Mouse (Mus musculus) limb, embryonic 12.5 days (tissue): Measurements from ENCODE around the gene Mob4. TPM values are rescaled to one million over a fixed set of nuclear protein-coding genes. Genes with fewer than 3 reads are reported as not detected.

Experiments used
- ATAC-seq: fragments of 200-750 bp; cut with Nextera tagmentation; 2 replicates; pipeline ENCODE4 v1.8.0; 2017; ENCODE audit warnings: low read depth, moderate TSS enrichment; ENCODE audit not compliant: insufficient number of reproducible peaks, insufficient read depth, low FRiP score, low TSS enrichment
- H3K27ac ChIP-seq: fragments of 300-500 bp; sonication (generic); 2 replicates; pipeline ENCODE4 v1.5.1; 2016; ENCODE audit warnings: mild to moderate bottlenecking, moderate library complexity
- H3K27me3 ChIP-seq: fragments of 300-500 bp; sonication (generic); 2 replicates; pipeline ENCODE4 v1.6.1; 2016; ENCODE audit warnings: mild to moderate bottlenecking, moderate library complexity
- H3K36me3 ChIP-seq: fragments of 300-500 bp; sonication (generic); 2 replicates; pipeline ENCODE4 v1.6.1; 2016; ENCODE audit warnings: mild to moderate bottlenecking, moderate library complexity
- H3K4me1 ChIP-seq: fragments of 300-500 bp; sonication (generic); replicated peaks from 2 replicates; pipeline ENCODE4 v1.6.1; 2016
- H3K4me2 ChIP-seq: fragments of 300-500 bp; sonication (generic); 2 replicates; pipeline ENCODE4 v1.6.1; 2016; ENCODE audit warnings: mild to moderate bottlenecking, moderate library complexity
- H3K4me3 ChIP-seq: fragments of 300-500 bp; sonication (generic); replicated peaks from 2 replicates; pipeline ENCODE4 v1.5.1; 2016; ENCODE audit warnings: mild to moderate bottlenecking
- H3K9ac ChIP-seq: fragments of 300-500 bp; sonication (generic); replicated peaks from 2 replicates; pipeline ENCODE4 v1.6.1; 2016; ENCODE audit warnings: mild to moderate bottlenecking, moderate library complexity
- H3K9me3 ChIP-seq: fragments of 300-500 bp; sonication (generic); 2 replicates; pipeline ENCODE4 v1.6.1; 2016; ENCODE audit warnings: mild to moderate bottlenecking, moderate library complexity
- WGBS: fragments of 180-500 bp; shearing (Covaris S2); methylation state at CpG from one replicate; pipeline ENCODE4 v1.1.7; 2016; 5-methylcytosine and 5-hydroxymethylcytosine counted together
- polyA plus RNA-seq: library from polyadenylated mRNA; unstranded; fragments of >200 nt; fragmentation: Nextera tagmentation; extraction: Ambion mirVana; gene quantifications from 2 replicates; pipeline ENCODE4 v1.2.1, GENCODE M21; 2016

Mob4 gene
- 151 and 159 TPM in 2 replicates for polyA plus RNA-seq

DNA sequence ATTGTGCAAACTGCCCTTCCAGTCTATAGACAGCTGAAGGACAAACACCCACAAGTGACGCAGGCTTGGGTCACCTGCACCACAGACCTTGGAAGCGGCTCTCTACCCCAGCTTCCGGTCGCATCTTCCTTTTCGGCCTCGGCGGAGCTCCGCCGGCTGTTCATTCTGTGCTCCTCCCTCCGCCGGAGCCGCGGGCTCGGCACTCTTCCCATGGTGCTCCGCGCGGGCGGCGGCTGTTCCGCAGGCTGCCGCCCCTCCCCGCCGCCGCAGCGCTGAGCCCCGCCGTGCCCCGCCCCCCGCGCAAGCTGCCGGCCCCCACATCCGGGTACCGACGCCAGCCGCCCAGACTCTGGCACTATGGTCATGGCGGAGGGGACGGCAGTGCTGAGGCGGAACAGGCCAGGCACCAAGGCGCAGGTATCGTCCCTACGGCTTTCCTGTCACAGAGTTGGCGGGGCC is at the start of gene Mob4:
Mob4 (plus strand) TSS at position 289 of the 459 bp plus-strand sequence.
- under 1% methylated on average over 42 of the region's 42 CpGs for WGBS
- peaks cover 11% of the 10 kb centered on the region for H3K36me3 ChIP-seq
- peaks cover 10% of the 10 kb centered on the region for H3K4me1 ChIP-seq

DNA sequence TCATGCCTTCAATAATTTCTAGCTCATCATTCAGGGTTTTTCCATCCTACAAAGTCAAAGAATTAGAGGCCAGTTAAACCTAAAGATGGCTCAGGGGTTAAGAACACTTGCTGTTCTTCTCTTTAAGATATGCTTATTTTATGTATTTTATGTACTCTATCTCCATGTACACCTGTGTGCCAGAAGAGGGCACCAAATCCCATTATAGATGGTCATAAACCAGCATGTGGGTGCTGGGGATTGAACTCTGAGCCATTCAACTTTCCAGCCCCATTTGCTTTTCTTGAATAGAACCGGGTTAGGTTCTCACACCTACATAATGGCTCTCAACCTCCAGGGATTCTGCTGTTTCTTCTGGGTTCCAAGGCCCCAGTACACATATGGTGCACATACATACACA is 48.9 kb upstream of the Mob4 start:
- no peak overlapping the region for H3K4me2 ChIP-seq
- H3K9ac ChIP-seq, result no peak overlapping the region
- no peak overlapping the region for H3K27ac ChIP-seq
- WGBS, result 59% methylated on average over 1 of the region's 1 CpGs
- no peaks in the 10 kb centered on the region for H3K27me3 ChIP-seq
- ATAC-seq, result no peak
- H3K9me3 ChIP-seq, result no peaks in the 10 kb centered on the region
- H3K4me1 ChIP-seq, result peaks cover 19% of the 10 kb centered on the region
- H3K36me3 ChIP-seq, result peaks cover 84% of the 10 kb centered on the region
- no peak overlapping the region for H3K4me3 ChIP-seq

More for the DNA sequence above, at the start of gene Mob4:
- H3K4me3 ChIP-seq, result peak within 1 kb of the TSS; percentile 98
- H3K4me2 ChIP-seq, result peak within 1 kb of the TSS; percentile 72
- peak within 1 kb of the TSS; percentile 98 for H3K27ac ChIP-seq
- 0 out of 2 replicates have a peak, but pooled peaks cover 3% of the 10 kb centered on the region for H3K27me3 ChIP-seq
- peak within 1 kb of the TSS; percentile 99 for H3K9ac ChIP-seq
- no peaks in the 10 kb centered on the region for H3K9me3 ChIP-seq
- ATAC-seq, result peak; percentile 98

DNA sequence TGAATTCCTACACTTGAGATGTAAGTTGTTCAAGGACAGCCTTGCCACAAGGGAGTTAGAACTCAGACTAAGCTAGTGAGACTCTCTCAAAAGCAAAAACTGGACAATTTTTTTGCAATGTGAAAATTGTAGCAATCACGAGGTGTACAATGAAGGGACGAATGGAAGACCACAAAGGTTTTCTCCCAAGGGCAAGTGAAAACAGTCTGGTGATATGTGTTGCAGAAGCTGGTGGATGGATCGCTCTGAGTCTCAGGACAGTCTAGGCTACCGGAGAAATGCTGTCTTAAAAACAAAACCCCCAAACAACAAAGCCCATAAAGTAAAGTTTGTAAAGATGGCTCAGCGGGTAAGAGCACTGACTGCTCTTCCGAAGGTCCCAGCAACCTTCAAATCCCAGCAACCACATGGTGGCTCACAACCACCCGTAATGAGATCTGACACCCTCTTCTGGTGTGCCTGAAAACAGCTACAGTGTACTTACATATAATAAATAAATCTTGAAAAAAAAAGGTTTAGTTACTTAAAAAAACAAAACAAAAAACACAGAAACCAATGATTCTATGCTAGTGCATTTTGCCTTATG is 45.2 kb upstream of the Mob4 start:
- peak overlapping the region; percentile 92 for H3K4me3 ChIP-seq
- no peak overlapping the region for H3K27ac ChIP-seq
- peaks cover 29% of the 10 kb centered on the region for H3K4me1 ChIP-seq
- peak overlapping the region; percentile 94; the same call in 1 of the 2 replicates for H3K9ac ChIP-seq
- H3K9me3 ChIP-seq, result no peaks in the 10 kb centered on the region
- H3K36me3 ChIP-seq, result peaks cover 56% of the 10 kb centered on the region
- H3K4me2 ChIP-seq, result peak overlapping the region; percentile 90
- WGBS, result 49% methylated on average over 7 of the region's 7 CpGs
- no peak for ATAC-seq
- H3K27me3 ChIP-seq, result no peaks in the 10 kb centered on the region

DNA sequence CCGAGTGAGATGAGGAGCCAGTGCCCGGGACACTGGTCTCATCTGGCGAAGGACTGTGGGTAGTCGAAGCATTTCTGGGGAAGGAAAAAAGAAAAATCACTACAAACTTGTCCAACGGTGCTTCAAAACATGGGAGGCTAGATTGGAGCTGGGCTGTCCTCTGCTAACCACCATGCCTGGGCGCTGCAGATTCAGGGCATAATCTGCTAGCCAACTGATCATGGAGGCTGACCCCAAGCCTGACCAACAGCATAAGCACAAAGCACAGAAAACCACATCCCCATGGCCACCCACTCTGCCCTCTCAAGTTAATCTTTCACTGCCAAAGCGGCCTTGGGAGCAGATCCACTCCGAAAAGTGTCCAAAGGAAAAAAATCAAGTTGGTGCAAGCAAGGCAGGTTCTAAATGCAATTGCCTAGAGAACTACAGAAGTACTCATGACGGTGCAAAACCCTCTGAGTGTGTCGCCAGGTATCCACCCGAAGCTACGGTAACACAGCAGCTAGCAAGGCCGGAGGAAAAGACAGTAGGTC is 44.1 kb upstream of the Mob4 start:
- under 1% methylated on average over 13 of the region's 13 CpGs for WGBS
- H3K27ac ChIP-seq, result peak overlapping the region; percentile 95
- H3K9me3 ChIP-seq, result no peaks in the 10 kb centered on the region
- peak overlapping the region; percentile 90 for H3K4me2 ChIP-seq
- peak overlapping the region; percentile 94 for H3K9ac ChIP-seq
- no peaks in the 10 kb centered on the region for H3K27me3 ChIP-seq
- H3K4me3 ChIP-seq, result peak overlapping the region; percentile 92
- H3K36me3 ChIP-seq, result peaks cover 54% of the 10 kb centered on the region
- ATAC-seq, result no peak
- peaks cover 29% of the 10 kb centered on the region for H3K4me1 ChIP-seq

DNA sequence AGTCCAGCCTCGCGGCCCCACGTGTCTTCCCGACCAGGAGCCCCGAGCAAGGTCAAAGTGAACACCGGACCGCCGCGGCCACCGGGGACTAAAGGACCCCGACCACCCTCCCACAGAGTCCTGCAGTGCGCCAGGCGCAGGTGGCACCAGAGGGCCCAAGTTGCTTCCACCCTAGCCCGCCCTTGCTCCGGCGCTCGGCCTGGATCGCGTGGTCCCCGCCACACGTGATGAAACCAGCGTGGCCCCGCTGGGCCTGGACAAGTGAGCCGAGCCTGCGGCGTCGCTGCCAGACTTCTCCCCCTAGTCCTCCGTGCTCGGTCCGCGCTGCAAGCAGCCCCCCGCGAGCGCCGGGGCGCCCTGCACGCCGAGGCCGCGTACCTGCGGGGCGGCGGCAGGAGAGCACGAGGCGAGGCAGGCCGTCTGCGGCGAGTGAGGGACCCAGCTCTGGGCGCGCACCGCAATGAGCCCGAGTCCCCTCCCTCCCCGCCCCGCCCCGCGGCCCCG is 43.6 kb upstream of the Mob4 start:
- peaks cover 54% of the 10 kb centered on the region for H3K36me3 ChIP-seq
- peak; percentile 58 for ATAC-seq
- peaks cover 29% of the 10 kb centered on the region for H3K4me1 ChIP-seq
- H3K4me2 ChIP-seq, result peak overlapping the region; percentile 90
- peak overlapping the region; percentile 95 for H3K27ac ChIP-seq
- under 1% methylated on average over 52 of the region's 57 CpGs for WGBS
- H3K9me3 ChIP-seq, result no peaks in the 10 kb centered on the region
- peak overlapping the region; percentile 94 for H3K9ac ChIP-seq
- H3K27me3 ChIP-seq, result no peaks in the 10 kb centered on the region
- H3K4me3 ChIP-seq, result peak overlapping the region; percentile 92

DNA sequence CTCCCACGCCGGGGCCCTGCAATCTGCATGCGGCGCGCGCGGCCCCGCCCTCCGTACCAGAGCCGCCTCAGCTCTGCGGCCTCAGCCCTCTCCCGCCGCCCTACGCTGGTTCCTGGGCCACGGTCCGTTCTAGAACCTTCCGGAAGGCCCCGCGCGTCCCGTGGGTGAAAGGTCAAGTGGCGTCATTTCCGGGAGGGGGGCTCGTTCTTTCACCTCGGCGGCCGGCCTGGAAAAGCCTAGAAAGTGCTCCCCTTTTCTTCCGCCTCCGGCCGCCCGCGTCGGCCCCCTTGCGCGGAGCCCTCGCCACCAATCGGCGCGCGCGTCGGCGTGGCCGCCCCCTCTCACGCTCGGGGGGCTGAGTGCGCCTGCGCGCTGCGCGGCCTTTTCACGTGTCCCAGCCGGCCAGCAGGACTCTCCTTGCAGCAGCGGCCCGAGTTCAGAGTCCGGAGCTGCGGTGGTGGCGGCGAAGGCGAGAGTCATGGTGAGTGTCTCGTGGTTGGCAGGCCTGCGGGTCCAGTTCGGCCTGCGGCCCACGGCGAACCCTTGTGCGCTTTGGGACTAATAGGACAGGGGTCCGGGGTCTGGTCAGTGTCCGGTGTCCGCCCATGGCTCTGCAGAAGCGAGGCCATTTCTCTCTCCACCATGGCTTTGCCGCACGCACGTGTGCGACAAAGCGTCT is 43.0 kb upstream of the Mob4 start, which contains the start of the genes Hspe1 and Hspd1:
Hspe1 (plus strand) TSS at position 201 of the 679 bp plus-strand sequence.
Hspd1 (minus strand) TSS at position 312 of the 679 bp plus-strand sequence.
- ATAC-seq, result peak; percentile 94
- WGBS, result under 1% methylated on average over 67 of the region's 76 CpGs
- H3K27ac ChIP-seq, result peak within 1 kb of the TSS; percentile 95
- H3K9me3 ChIP-seq, result no peaks in the 10 kb centered on the region
- H3K36me3 ChIP-seq, result peaks cover 50% of the 10 kb centered on the region
- H3K4me2 ChIP-seq, result peak within 1 kb of the TSS; percentile 90
- peak within 1 kb of the TSS; percentile 94 for H3K9ac ChIP-seq
- H3K27me3 ChIP-seq, result no peaks in the 10 kb centered on the region
- H3K4me3 ChIP-seq, result peak within 1 kb of the TSS; percentile 92
- peaks cover 29% of the 10 kb centered on the region for H3K4me1 ChIP-seq

DNA sequence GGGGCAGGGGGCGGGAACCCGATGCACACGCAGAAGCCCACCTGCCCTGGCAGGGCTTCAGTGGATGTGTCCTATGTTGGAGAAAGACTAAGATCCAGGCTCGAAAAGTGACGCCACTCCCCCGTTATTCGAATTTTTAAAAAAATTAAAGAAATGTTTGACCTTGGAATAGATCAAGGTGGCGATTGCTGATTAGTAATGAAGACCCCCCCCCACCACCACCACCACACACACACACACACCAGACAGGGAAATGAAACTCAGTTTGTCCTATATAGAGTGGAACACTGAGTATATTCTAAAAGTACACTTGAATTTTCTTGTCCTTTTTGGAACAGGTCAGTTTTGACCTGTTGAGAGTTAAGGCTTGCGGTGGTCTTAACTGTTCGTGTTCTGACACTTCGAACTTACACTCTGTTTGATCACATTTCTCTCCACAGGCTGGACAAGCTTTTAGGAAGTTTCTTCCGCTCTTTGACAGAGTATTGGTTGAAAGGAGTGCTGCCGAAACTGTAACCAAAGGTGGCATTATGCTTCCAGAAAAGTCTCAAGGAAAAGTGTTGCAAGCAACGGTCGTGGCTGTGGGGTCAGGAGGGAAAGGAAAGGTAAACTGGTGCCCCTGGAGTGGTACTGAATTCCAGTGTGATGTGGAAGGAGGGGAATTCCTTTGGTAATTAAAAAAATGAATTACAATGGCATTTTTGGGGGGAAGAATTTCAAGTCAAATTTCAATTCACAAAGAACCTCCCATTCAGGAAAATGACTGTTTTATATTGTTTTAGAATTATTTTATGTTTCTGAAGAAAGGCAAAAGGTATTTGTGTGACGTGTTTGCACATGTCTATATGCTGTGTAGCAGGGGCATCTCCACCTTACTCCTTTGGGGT is 42.2 kb upstream of the Mob4 start:
- H3K4me2 ChIP-seq, result peak overlapping the region; percentile 75
- H3K36me3 ChIP-seq, result peaks cover 45% of the 10 kb centered on the region
- no peaks in the 10 kb centered on the region for H3K9me3 ChIP-seq
- H3K27ac ChIP-seq, result peak overlapping the region; percentile 95
- ATAC-seq, result no peak
- peaks cover 29% of the 10 kb centered on the region for H3K4me1 ChIP-seq
- peak overlapping the region; percentile 76 for H3K9ac ChIP-seq
- 7% methylated on average over 16 of the region's 16 CpGs for WGBS
- no peaks in the 10 kb centered on the region for H3K27me3 ChIP-seq
- H3K4me3 ChIP-seq, result peak overlapping the region; percentile 92

DNA sequence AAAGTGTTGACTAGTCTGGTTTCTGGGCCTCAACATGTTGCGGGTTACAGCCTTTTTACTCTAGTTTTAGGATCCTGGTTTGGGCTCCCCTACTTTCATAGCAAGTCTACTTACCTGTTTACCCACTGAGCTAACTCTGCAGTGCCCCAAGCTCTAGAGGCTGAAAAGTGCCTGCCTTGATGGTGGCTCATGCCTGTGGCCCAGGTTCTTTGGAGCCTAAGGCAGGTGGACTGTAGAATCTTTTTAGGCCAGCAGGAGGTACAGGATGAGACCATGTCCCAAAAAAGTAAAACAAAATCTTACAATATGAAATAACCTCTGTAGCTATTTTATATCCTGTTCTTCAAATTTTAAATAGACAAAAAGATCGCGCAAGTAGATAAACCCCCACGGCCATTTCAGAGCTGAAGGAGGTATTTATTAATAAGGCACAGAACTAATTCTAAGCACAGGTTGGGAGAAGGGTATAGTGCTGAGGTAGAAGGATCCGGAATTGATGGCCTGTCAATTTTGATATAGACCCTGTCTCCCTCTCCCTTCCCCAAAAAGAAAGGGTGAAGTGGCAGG is 41.5 kb upstream of the Mob4 start:
- no peak overlapping the region for H3K27ac ChIP-seq
- H3K4me3 ChIP-seq, result peak overlapping the region; percentile 92
- ATAC-seq, result no peak
- H3K4me1 ChIP-seq, result peaks cover 29% of the 10 kb centered on the region
- H3K27me3 ChIP-seq, result no peaks in the 10 kb centered on the region
- peaks cover 38% of the 10 kb centered on the region for H3K36me3 ChIP-seq
- H3K9ac ChIP-seq, result peak overlapping the region; percentile 76; the same call in 1 of the 2 replicates
- 86% methylated on average over 5 of the region's 5 CpGs for WGBS
- no peaks in the 10 kb centered on the region for H3K9me3 ChIP-seq
- H3K4me2 ChIP-seq, result peak overlapping the region; percentile 75

DNA sequence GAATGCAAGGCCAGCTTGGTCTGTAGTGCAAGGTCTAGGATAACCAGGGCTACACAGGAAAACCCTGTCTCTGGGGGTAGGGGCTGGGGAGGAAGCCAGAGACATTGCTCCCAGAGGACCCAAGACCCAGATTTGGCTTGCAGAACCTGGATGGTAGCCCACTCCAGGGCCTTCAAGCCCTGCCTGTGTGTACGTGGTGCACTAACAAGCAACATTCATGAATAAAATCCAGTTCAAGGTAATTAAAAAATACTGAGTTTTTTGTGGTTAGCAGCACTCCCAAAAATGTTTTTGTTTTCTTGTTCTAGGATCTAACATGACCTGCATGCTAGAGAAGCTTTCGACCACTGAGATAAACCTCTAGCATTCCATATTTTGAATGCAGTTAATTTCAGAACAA is 39.0 kb upstream of the Mob4 start:
- ATAC-seq, result no peak
- H3K9me3 ChIP-seq, result no peaks in the 10 kb centered on the region

DNA sequence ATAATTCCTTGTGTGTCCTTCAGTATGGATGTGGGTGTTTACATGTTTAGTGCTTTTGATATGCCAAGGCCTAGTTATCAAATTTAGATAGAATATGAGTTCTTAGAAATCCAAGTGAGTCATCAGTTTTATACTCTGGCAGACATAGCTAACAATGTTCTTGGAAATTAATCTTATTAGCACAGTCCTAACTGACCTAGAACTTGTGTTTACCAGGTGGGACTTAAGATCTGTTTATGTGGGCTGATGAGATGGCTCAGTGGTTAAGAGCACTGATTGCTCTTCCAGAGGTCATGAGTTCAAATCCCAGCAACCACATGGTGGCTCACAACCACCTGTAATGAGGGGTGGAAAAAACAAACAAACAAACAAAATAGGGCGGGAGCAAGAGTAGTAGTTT is 38.6 kb upstream of the Mob4 start:
- H3K36me3 ChIP-seq, result peaks cover 24% of the 10 kb centered on the region
- peaks cover 10% of the 10 kb centered on the region for H3K4me1 ChIP-seq
- 62% methylated on average over 1 of the region's 1 CpGs for WGBS

More for the DNA sequence above, 39.0 kb upstream of the Mob4 start:
- Histone ChIP-seq H3K36me3 (peaks cover 24% of the 10 kb centered on the region), H3K27me3 (no peaks in the 10 kb centered on the region), H3K27ac (no peak overlapping the region), H3K4me2 (no peak overlapping the region), H3K4me3 (no peak overlapping the region), H3K4me1 (peaks cover 10% of the 10 kb centered on the region), H3K9ac (no peak overlapping the region)
- WGBS, result 87% methylated on average over 2 of the region's 2 CpGs

More for the DNA sequence above, 38.6 kb upstream of the Mob4 start:
- Histone ChIP-seq H3K4me2 (no peak overlapping the region), H3K9ac (no peak overlapping the region), H3K4me3 (no peak overlapping the region), H3K27me3 (no peaks in the 10 kb centered on the region), H3K27ac (no peak overlapping the region), H3K9me3 (no peaks in the 10 kb centered on the region)
- ATAC-seq, result no peak
